Mouse (Mus musculus) G1E (cell line): Measurements from ENCODE around the gene Zan.

ENCODE experiments used
- CTCF ChIP-seq: IDR thresholded peaks from 2 replicates; pipeline ENCODE4 v1.5.1; 2012; ENCODE audit warnings: low read depth, low read length, inconsistent platforms, mixed read lengths
- GATA1 ChIP-seq: IDR thresholded peaks from 2 replicates; pipeline ENCODE4 v1.6.1; 2012; ENCODE audit warnings: borderline replicate concordance, low read length, inconsistent platforms, mixed read lengths

DNA sequence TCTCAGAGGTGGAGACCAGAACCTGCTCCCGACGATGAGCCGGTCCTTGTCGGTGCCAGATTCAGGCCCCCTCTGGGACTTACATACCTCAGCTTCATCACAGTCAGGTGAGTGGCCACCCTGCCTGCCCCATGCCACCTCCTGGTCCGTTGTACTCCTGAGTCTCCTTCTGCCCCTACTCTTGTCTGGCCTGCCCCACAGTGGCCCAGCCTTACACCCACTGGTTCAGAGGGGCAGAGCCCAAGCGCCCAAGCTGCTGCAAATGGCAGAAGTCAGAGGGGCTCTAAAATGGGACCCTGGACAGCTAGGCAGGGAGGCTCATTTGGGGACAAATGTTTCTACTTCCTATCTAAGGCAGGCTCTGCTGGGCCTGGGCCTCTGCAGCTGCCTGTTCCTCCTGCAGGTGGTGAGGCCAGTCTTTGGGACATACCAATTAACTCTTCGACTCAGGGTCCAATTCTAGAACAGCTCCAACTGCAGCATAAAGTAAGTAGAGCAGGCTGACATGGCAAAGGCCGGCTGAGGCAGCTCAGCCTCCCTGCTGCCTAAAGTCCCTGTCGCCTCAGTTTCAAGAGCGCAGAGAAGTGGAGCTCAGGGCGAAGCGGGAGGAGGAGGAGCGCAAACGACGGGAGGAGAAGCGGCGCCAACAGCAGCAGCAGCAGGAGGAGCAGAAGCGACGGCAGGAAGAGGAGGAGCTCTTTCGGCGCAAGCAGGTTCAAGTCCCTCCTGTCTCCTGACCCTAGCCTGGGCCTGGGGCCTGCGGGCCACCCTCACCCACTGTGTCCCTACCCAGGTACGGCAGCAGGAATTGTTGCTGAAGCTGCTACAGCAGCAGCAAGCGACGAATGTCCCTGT lies 46.8 kb upstream of the Zan start:
- TF ChIP-seq CTCF (no peak), GATA1 (no peak)
